Mouse (Mus musculus) cerebellum, adult 9-11 months (tissue): Measurements from ENCODE around the gene Ppp1cc.
A peak's percentile ranks its signal among the peaks of the same experiment; 100 is the strongest.

Source experiments
- DNase-seq: peaks from one replicate; pipeline ENCODE4 v3.0.0; 2022

Ppp1cc gene

GRCm38 (mm10) chr5:122157827-122158381 is at the start of gene Ppp1cc:
TSS of gene Ppp1cc (plus strand) at chr5:122158278.
- peak; percentile 93 for DNase-seq

- DNase-seq, result no peak
These were observed 48.6 kb upstream of the Ppp1cc start for GRCm38 (mm10) chr5:122109325-122110060.

GRCm38 (mm10) chr5:122110625-122111024 is 47.5 kb upstream of the Ppp1cc start:
- no peak for DNase-seq

- no peak for DNase-seq
These were observed 46.8 kb upstream of the Ppp1cc start for GRCm38 (mm10) chr5:122111091-122111932.

GRCm38 (mm10) chr5:122111933-122112248 is 46.2 kb upstream of the Ppp1cc start:
- DNase-seq, result no peak

- no peak for DNase-seq
These were observed 44.6 kb upstream of the Ppp1cc start for GRCm38 (mm10) chr5:122113450-122113849.

GRCm38 (mm10) chr5:122114176-122114575 is 43.9 kb upstream of the Ppp1cc start:
- DNase-seq, result peak; percentile 53

GRCm38 (mm10) chr5:122115266-122115763 is 42.8 kb upstream of the Ppp1cc start:
- no peak for DNase-seq

- DNase-seq, result no peak
These were observed 41.8 kb upstream of the Ppp1cc start for GRCm38 (mm10) chr5:122116243-122116642.

GRCm38 (mm10) chr5:122125211-122125760 is 32.8 kb upstream of the Ppp1cc start:
- DNase-seq, result no peak

GRCm38 (mm10) chr5:122129068-122129655 is 28.9 kb upstream of the Ppp1cc start:
- DNase-seq, result peak; percentile 82

- DNase-seq, result peak; percentile 88
These were observed 27.6 kb upstream of the Ppp1cc start for GRCm38 (mm10) chr5:122130341-122130998.

GRCm38 (mm10) chr5:122131076-122132051 is 26.7 kb upstream of the Ppp1cc start:
- DNase-seq, result peak; percentile 83

GRCm38 (mm10) chr5:122132167-122133049 is 25.7 kb upstream of the Ppp1cc start:
- DNase-seq, result no peak

GRCm38 (mm10) chr5:122133050-122133389 is 25.1 kb upstream of the Ppp1cc start:
- DNase-seq, result no peak

GRCm38 (mm10) chr5:122134395-122135289 is 23.4 kb upstream of the Ppp1cc start:
- DNase-seq, result peak; percentile 73

GRCm38 (mm10) chr5:122135290-122135882 is 22.7 kb upstream of the Ppp1cc start:
- peak; percentile 77 for DNase-seq
